Mouse (Mus musculus): ENCODE results near the gene Rab5b.
"Not testable (repeated sequence)": the region's sequence is repeated elsewhere in the genome, so short reads cannot be mapped to it uniquely, and the experiment has no call there.

The Rab5b gene

GRCm38 (mm10) chr10:128695992-128696807 is at the start of gene Rab5b:
Gene Rab5b (minus strand): TSS chr10:128696264.
- DNase-seq (ENCODE audit: low read depth, low spot score), result peak; percentile 100

- DNase-seq (ENCODE audit: low read depth, low spot score), result peak; percentile 87
Observed at GRCm38 (mm10) chr10:128744680-128745601, 48.9 kb upstream of the Rab5b start, which contains the start of gene Dgka. Gene Dgka (minus strand): TSS chr10:128744855.

DNA sequence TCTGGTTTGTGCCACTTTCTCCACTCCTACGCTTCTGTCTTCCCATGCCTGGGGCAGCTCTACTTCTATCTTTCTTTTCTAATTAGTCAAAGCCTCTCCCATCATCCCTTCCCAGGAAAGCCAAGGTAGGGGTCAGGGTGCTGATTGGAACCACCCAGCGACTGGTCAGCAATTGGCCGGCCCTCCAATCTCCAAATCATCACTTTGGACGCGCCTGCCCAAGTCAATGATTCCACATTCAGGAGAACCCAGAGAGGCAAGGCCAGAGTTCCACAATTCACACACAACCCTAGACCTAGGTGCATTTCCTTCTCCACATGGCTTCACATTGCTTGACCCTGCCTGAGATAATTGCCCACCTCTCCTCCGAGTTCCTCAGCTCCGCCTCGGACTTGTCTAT is 48.1 kb upstream of the Rab5b start:
- DNase-seq (ENCODE audit: low read depth, low spot score), result no peak

- peak; percentile 72 for DNase-seq (ENCODE audit: low read depth, low spot score)
Observed at GRCm38 (mm10) chr10:128743791-128744191, 47.7 kb upstream of the Rab5b start.

DNA sequence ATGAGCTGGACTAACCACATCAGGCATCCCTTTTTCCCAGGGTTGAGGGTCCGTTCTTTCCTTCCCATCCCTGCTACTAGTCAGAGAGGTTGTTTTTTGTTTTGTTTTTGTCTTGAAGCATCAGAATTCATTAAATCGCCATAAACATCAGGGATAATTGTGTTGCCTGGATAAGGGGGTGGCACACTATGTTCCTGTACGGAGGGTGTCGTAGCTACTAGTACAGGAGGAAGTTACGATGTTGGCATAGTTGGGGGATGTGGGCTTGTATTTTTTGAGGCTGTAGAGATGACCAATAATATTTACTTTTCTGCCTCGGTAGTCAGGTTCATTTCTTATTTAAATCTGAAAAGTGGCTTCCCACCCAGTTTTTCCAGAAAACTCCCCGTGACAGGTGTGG is 47.2 kb upstream of the Rab5b start:
- no peak for DNase-seq (ENCODE audit: low read depth, low spot score)

GRCm38 (mm10) chr10:128742616-128743015 is 46.6 kb upstream of the Rab5b start:
- no peak for DNase-seq (ENCODE audit: low read depth, low spot score)

- no peak for DNase-seq (ENCODE audit: low read depth, low spot score)
Observed at GRCm38 (mm10) chr10:128740296-128740695, 44.2 kb upstream of the Rab5b start.

GRCm38 (mm10) chr10:128737435-128737834 is 41.4 kb upstream of the Rab5b start:
- DNase-seq (ENCODE audit: low read depth, low spot score), result no peak

DNA sequence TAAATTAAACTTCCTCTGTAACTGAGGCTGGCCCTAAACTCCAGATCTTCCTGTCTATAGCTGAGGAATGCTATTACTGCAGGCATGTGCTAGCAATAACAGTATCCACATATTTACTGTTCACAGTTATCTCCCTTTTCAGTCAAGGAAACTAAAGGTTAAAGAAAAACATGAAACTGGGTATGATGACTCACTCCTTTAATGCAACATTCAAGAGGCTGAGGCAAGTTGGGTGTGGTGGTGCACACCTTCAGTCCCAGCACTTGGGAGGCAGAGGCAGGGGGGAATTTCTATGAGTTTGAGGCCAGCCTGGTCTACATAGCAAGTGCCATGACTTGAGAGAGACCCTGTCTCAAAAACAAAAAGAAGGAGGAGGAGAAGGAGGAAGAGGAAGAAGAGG is 35.9 kb upstream of the Rab5b start:
- no peak for DNase-seq (ENCODE audit: low read depth, low spot score)

DNA sequence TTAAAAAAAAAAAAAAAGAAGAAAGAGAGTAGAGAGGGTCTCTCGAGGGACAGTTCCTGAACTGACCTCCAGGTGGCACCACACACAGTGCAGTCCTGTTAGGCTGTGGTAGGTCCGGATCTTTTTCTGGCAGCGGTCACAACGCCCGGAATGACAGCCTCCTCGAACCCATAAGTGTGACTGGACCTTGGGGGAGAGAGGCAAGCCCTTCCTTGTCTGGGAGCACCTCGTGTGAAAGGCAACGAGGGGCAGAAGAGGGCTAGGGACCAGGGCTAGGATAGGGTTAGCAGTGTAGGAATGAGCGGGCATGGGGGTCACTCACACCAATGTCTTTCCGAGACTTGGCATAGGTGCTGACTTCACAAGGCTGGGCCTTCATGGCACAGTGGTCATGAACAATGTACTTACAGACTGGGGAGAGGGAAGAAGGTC is 35.0 kb upstream of the Rab5b start:
- DNase-seq (ENCODE audit: low read depth, low spot score), result peak; percentile 61

DNA sequence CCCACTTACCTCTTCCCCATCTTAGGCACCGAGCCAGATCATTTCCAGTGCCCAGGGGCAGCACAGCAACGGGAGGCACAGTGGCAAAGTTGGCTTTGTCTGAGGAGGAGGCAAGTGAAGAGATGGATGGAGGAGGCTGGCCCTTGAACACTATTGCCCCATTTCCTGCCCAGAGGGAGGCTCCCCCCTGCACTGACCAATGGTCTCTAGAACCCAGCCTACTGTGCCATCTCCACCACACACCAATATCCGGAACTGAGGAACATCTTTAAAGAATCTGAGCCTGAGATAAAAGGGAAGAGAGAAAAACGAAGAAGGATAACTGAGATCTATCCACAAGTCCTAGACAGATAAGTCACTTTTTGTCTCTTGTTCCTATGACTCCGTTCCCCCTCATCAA is 32.0 kb upstream of the Rab5b start:
- DNase-seq (ENCODE audit: low read depth, low spot score), result no peak

DNA sequence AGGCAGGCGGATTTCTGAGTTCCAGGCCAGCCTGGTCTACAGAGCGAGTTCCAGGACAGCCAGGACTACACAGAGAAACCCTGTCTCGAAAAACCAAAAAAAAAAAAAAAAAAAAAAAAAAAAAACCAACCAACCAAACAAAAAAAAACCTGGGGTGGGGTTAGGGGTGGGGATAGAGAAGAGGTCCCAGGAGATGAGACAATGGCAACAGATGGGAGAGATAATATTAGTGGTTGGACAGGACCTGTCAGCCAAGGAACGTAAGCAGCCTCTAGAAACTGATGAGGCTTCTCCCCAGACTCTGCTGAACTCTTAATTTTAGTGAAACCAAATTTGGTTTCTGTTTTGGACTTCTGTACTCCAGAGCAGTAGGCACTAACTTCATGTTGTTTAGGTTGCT is 29.4 kb upstream of the Rab5b start:
- DNase-seq (ENCODE audit: low read depth, low spot score), result not testable (repeated sequence)

DNA sequence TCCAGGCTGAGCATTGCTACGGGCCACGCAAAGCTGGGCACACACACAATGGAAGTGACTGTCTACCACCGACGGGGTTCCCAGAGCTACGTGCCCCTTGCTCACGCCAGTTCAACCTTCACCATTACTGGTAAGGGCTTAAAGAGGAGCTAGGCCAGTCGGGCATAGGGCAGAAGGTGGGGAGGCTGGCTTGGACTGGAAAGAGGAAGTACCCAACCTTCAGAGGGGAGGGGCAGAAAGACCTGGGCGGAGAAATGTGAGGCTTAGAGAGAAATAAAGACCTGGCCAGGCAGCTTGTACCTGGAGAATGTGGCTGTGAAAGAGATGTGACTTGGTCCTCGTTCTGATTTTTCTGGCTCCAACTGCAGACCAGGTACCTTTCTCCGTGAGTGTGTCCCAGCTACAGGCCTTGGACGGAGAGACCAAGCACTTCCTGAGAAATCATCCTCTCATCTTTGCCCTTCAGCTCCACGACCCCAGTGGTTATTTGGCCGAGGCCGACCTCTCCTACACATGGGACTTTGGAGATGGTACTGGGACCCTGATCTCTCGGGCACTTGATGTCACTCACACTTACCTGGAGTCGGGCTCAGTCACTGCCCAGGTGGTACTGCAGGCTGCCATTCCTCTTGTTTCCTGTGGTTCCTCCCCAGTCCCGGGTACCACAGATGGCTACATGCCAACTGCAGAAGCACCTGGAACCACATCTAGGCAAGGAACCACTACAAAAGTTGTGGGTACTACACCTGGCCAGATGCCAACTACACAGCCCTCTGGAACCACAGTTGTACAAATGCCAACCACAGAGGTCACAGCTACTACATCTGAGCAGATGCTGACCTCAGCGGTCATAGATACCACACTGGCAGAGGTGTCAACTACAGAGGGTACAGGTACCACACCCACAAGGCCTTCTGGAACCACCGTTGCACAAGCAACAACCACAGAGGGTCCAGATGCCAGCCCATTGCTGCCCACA is 19.8 kb upstream of the Rab5b start:
- peak; percentile 81 for DNase-seq (ENCODE audit: low read depth, low spot score)

- not testable (repeated sequence) for DNase-seq (ENCODE audit: low read depth, low spot score)
Observed at GRCm38 (mm10) chr10:128711318-128711717, 15.3 kb upstream of the Rab5b start.

DNA sequence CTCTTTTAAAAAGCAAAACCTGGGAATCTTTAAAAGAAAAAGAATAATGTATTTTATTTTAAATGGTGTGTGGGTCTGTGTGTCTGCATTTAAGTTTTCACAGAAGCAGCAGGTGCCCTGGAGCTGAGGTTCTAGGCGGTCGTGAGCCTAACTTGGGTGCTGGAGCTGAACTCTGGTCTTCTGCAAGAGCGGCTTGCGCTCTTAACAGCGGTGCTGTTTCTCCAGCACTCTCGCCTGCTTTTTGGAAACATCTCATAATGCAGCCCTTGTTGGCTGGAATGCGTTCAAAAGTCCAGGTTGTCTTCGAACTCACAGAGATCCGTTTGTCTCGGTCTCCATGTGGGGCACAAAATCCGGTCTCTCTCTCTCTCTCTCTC is 9.2 kb upstream of the Rab5b start:
- no peak for DNase-seq (ENCODE audit: low read depth, low spot score)

GRCm38 (mm10) chr10:128704491-128705316 is 8.6 kb upstream of the Rab5b start, which contains the start of gene Cdk2:
Gene Cdk2 (minus strand): TSS chr10:128705031.
- peak; percentile 93 for DNase-seq (ENCODE audit: low read depth, low spot score)

DNA sequence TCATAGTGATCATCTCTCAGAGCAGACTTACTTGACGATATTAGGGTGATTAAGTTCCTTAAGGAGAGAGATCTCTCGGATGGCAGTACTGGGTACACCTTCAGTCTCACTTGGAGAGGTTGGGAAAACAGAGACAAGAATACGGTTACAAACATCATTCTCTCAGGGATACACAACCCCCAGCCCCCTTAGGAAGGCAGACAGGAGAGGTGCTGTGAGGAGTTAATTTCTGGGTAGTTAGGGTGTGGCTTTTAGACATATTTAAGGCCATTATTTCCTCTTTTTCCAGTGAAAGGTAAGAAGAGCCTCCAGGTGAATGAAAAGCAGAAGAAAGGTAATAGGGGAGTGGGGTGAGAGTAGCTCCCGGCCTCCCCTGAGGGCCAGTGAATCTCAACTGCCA is 7.8 kb upstream of the Rab5b start, which contains the start of gene Pmel:
Gene Pmel (plus strand): TSS at position 301 of the 400 bp plus-strand sequence.
- no peak for DNase-seq (ENCODE audit: low read depth, low spot score)

- DNase-seq (ENCODE audit: low read depth, low spot score), result no peak
Observed at GRCm38 (mm10) chr10:128702328-128703007, 6.4 kb upstream of the Rab5b start.

- no peak for DNase-seq (ENCODE audit: low read depth, low spot score)
Observed at GRCm38 (mm10) chr10:128700712-128701111, 4.6 kb upstream of the Rab5b start.

DNA sequence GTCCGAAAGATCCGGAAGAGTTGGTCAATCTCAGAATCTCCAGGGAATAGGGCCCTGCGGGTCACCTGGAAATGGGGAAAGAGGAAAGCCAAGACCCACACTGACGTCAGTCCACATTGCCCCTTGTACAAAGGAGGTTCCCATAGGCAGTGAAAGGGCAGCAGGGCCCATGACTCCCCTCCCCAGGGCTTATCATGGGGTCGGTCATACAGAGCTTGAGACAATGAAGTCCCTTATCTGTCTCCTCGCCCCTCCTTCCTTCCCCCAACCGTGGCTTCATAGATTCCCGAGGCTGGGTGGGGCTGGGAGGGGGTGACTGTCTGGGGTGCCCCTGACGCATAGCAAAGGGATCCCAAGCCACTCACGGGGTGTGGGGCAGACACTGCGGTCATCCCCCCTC is 3.5 kb upstream of the Rab5b start:
- no peak for DNase-seq (ENCODE audit: low read depth, low spot score)

Measured in A20 (cell line).